Mouse (Mus musculus) 416B (cell line): ENCODE measurements around the gene Acsl6.
"Not testable (repeated sequence)": the region's sequence is repeated elsewhere in the genome, so short reads cannot be mapped to it uniquely, and the experiment has no call there.

Experiments used
- DNase-seq: peaks from one replicate; pipeline ENCODE4 v3.0.0; 2011; ENCODE audit warnings: low read depth

Acsl6 gene

GRCm38 (mm10) chr11:54303728-54304470 lies at the start of gene Acsl6:
Acsl6 (plus strand) TSS chr11:54303798.
- DNase-seq, result no peak

- peak; percentile 70 for DNase-seq
These were observed 49.5 kb upstream of the Acsl6 start for GRCm38 (mm10) chr11:54254114-54254513.

- DNase-seq, result peak; percentile 88
These were observed 46.8 kb upstream of the Acsl6 start for GRCm38 (mm10) chr11:54256624-54257376.

- no peak for DNase-seq
These were observed 40.1 kb upstream of the Acsl6 start for GRCm38 (mm10) chr11:54263405-54264031.

GRCm38 (mm10) chr11:54264542-54264941 lies 39.1 kb upstream of the Acsl6 start:
- DNase-seq, result peak; percentile 54

- no peak for DNase-seq
These were observed 36.4 kb upstream of the Acsl6 start, which contains the start of gene Il3 for GRCm38 (mm10) chr11:54267177-54267576. Il3 (minus strand) TSS chr11:54267277.

GRCm38 (mm10) chr11:54269191-54269896 lies 34.3 kb upstream of the Acsl6 start:
- DNase-seq, result no peak

- DNase-seq, result no peak
These were observed 32.1 kb upstream of the Acsl6 start for GRCm38 (mm10) chr11:54271437-54271949.

GRCm38 (mm10) chr11:54287821-54288453 lies 15.7 kb upstream of the Acsl6 start:
- peak; percentile 5 for DNase-seq

GRCm38 (mm10) chr11:54292163-54292562 lies 11.4 kb upstream of the Acsl6 start:
- no peak for DNase-seq

GRCm38 (mm10) chr11:54293980-54294807 lies 9.4 kb upstream of the Acsl6 start:
- DNase-seq, result no peak

GRCm38 (mm10) chr11:54295971-54296370 lies 7.6 kb upstream of the Acsl6 start:
- no peak for DNase-seq

GRCm38 (mm10) chr11:54296734-54297133 lies 6.9 kb upstream of the Acsl6 start:
- no peak for DNase-seq

GRCm38 (mm10) chr11:54297471-54297870 lies 6.1 kb upstream of the Acsl6 start:
- DNase-seq, result not testable (repeated sequence)

GRCm38 (mm10) chr11:54298777-54299176 lies 4.8 kb upstream of the Acsl6 start:
- peak; percentile 11 for DNase-seq

- DNase-seq, result no peak
These were observed 1.6 kb upstream of the Acsl6 start for GRCm38 (mm10) chr11:54301994-54302393.

GRCm38 (mm10) chr11:54302606-54303005 lies 992 bp upstream of the Acsl6 start:
- DNase-seq, result no peak

GRCm38 (mm10) chr11:54303076-54303727 lies 396 bp upstream of the Acsl6 start:
- peak; percentile 50 for DNase-seq

GRCm38 (mm10) chr11:54304471-54304873 lies 874 bp downstream of the Acsl6 start:
- DNase-seq, result no peak

- no peak for DNase-seq
These were observed 1.7 kb downstream of the Acsl6 start for GRCm38 (mm10) chr11:54305331-54305730.
